Mouse (Mus musculus) right cerebral cortex, postnatal 14 days (tissue): ENCODE data around the gene Cd180.

Source experiments
- DNase-seq: peaks from one replicate; pipeline ENCODE4 v3.0.0; 2022

Cd180 gene

GRCm38 (mm10) chr13:102744481-102745269 is 51.3 kb downstream of the Cd180 start:
- peak; percentile 51 for DNase-seq

- no peak for DNase-seq
Measured at GRCm38 (mm10) chr13:102745270-102745600, 51.9 kb downstream of the Cd180 start.

GRCm38 (mm10) chr13:102745626-102746342 is 52.4 kb downstream of the Cd180 start:
- no peak for DNase-seq

- no peak for DNase-seq
Measured at GRCm38 (mm10) chr13:102746803-102747561, 53.6 kb downstream of the Cd180 start.

GRCm38 (mm10) chr13:102749194-102749593 is 55.8 kb downstream of the Cd180 start:
- no peak for DNase-seq

- no peak for DNase-seq
Measured at GRCm38 (mm10) chr13:102749891-102750290, 56.5 kb downstream of the Cd180 start.

- DNase-seq: no peak
Measured at GRCm38 (mm10) chr13:102753714-102754556, 60.6 kb downstream of the Cd180 start.

GRCm38 (mm10) chr13:102755124-102755523 is 61.8 kb downstream of the Cd180 start:
- no peak for DNase-seq

- DNase-seq: no peak
Measured at GRCm38 (mm10) chr13:102756071-102756470, 62.7 kb downstream of the Cd180 start.

GRCm38 (mm10) chr13:102758021-102758420 is 64.7 kb downstream of the Cd180 start:
- no peak for DNase-seq

GRCm38 (mm10) chr13:102761410-102761809 is 68.1 kb downstream of the Cd180 start:
- no peak for DNase-seq

GRCm38 (mm10) chr13:102762203-102762602 is 68.8 kb downstream of the Cd180 start:
- DNase-seq: no peak

GRCm38 (mm10) chr13:102764218-102764617 is 70.9 kb downstream of the Cd180 start:
- DNase-seq: no peak

- DNase-seq: no peak
Measured at GRCm38 (mm10) chr13:102765216-102765615, 71.9 kb downstream of the Cd180 start.

- DNase-seq: no peak
Measured at GRCm38 (mm10) chr13:102767110-102767509, 73.8 kb downstream of the Cd180 start.

- no peak for DNase-seq
Measured at GRCm38 (mm10) chr13:102768512-102768911, 75.2 kb downstream of the Cd180 start.

GRCm38 (mm10) chr13:102770194-102770593 is 76.8 kb downstream of the Cd180 start:
- DNase-seq: no peak

- DNase-seq: no peak
Measured at GRCm38 (mm10) chr13:102773169-102773568, 79.8 kb downstream of the Cd180 start.

- no peak for DNase-seq
Measured at GRCm38 (mm10) chr13:102774786-102775201, 81.4 kb downstream of the Cd180 start.

- DNase-seq: no peak
Measured at GRCm38 (mm10) chr13:102775506-102775905, 82.1 kb downstream of the Cd180 start.

GRCm38 (mm10) chr13:102778859-102779258 is 85.5 kb downstream of the Cd180 start:
- no peak for DNase-seq

GRCm38 (mm10) chr13:102779275-102779674 is 85.9 kb downstream of the Cd180 start:
- DNase-seq: no peak
